ENCODE assay signal across 8 mouse cellular contexts in the genomic region with DNA sequence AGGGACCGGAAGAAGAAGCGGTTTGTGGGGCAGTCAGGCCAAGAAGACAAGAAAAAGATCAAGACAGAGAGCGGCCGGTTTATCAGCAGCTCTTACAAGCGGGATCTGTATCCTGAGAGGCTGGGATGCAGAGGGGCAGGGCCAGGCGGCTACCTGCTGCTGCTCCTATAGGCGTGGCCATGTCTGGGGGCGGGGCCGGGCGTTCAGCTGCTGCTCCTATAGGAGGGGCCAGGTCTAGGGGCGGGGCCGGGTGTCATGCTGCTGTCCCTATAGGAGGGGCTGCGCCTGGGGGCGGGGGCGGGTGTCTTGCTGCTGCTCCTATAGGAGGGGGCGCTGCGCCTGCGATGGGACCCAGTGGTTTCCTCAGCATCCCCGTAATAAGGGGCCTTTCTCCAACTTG. TPM values are rescaled to one million over a fixed set of nuclear protein-coding genes. Genes with fewer than 3 reads are reported as not detected.
A peak's percentile ranks its signal among the peaks of the same experiment; 100 is the strongest.
DNase-seq lines count a peak whose midpoint lies in the region; ATAC-seq and TF ChIP-seq lines count a peak whose summit lies in the region.

No protein-coding gene starts in this region.

- TF ChIP-seq CTCF in stomach, postnatal 0 days (IDR thresholded peaks at IDR 0.05; ENCODE audit: low read depth): no peak
- TF ChIP-seq CTCF in heart, adult 2 months (IDR thresholded peaks at IDR 0.05): no peak

- no peaks in the 10 kb centered on the region for H3K79me2 ChIP-seq in heart, adult 2 months (replicated peaks; ENCODE audit: control insufficient read depth, insufficient read depth, low read length)

- peak; percentile 45 for DNase-seq in adrenal gland, postnatal 10 days
- no peak for DNase-seq in adrenal gland, adult (ENCODE audit: inconsistent age in 2 of 2, low spot score in 1 of 2)
- DNase-seq in midbrain, embryonic 11.5 days (ENCODE audit: low spot score, missing footprints): no peak
- DNase-seq in stomach, postnatal 0 days (ENCODE audit: low spot score): peak; percentile 82
- no peak for DNase-seq in left cerebral cortex, adult 11 months (ENCODE audit: low spot score)
- no peak for DNase-seq in heart, adult 2 months

- ATAC-seq in midbrain, embryonic 11.5 days (ENCODE audit: low FRiP score): peak; percentile 54; the same call in 1 of the 2 replicates
- ATAC-seq in midbrain, embryonic 16.5 days: no peak
- ATAC-seq in limb, embryonic 15.5 days (ENCODE audit: insufficient number of reproducible peaks, low FRiP score, low TSS enrichment, low read depth): 0 out of 2 replicates have a peak, but pooled peaks have one; percentile 6
- peak; percentile 66 for ATAC-seq in stomach, postnatal 0 days (ENCODE audit: low FRiP score, low TSS enrichment)

- no peak for TF ChIP-seq POLR2A in heart, adult 2 months (IDR thresholded peaks at IDR 0.05; ENCODE audit: insufficient read depth, low read depth, low read length)

- no peak overlapping the region for H3K4me2 ChIP-seq in midbrain, embryonic 11.5 days
- no peak overlapping the region for H3K4me2 ChIP-seq in midbrain, embryonic 16.5 days (ENCODE audit: low read length)
- H3K4me2 ChIP-seq in limb, embryonic 15.5 days: no peak overlapping the region
- no peak overlapping the region for H3K4me2 ChIP-seq in stomach, postnatal 0 days (replicated peaks; ENCODE audit: low read depth)

- intact Hi-C loops in heart, adult 2 months (cut with DNase I): no loop called here

- no peak overlapping the region for H3K4me3 ChIP-seq in midbrain, embryonic 11.5 days (ENCODE audit: low read depth, low read length)
- no peak overlapping the region for H3K4me3 ChIP-seq in midbrain, embryonic 16.5 days (ENCODE audit: low read depth, low read length)
- H3K4me3 ChIP-seq in limb, embryonic 15.5 days: no peak overlapping the region
- no peak overlapping the region for H3K4me3 ChIP-seq in stomach, postnatal 0 days (ENCODE audit: low read depth, low read length)
- no peak overlapping the region for H3K4me3 ChIP-seq in heart, adult 2 months

- no peak overlapping the region for H3K27ac ChIP-seq in midbrain, embryonic 11.5 days (ENCODE audit: low read depth, low read length)
- no peak overlapping the region for H3K27ac ChIP-seq in midbrain, embryonic 16.5 days (ENCODE audit: low read length)
- no peak overlapping the region for H3K27ac ChIP-seq in limb, embryonic 15.5 days
- no peak overlapping the region for H3K27ac ChIP-seq in stomach, postnatal 0 days (replicated peaks)
- no peak overlapping the region for H3K27ac ChIP-seq in heart, adult 2 months

- no peak overlapping the region for H3K9ac ChIP-seq in midbrain, embryonic 11.5 days (ENCODE audit: low read length)
- H3K9ac ChIP-seq in midbrain, embryonic 16.5 days (ENCODE audit: low read depth, low read length): no peak overlapping the region
- H3K9ac ChIP-seq in limb, embryonic 15.5 days: no peak overlapping the region
- H3K9ac ChIP-seq in stomach, postnatal 0 days (ENCODE audit: low read length): no peak overlapping the region
- H3K9ac ChIP-seq in heart, adult 2 months (ENCODE audit: low read depth, low read length): no peak overlapping the region

- H3K4me1 ChIP-seq in midbrain, embryonic 11.5 days (ENCODE audit: control insufficient read depth, insufficient read depth, low read length): no peaks in the 10 kb centered on the region
- peaks cover 3% of the 10 kb centered on the region; the same call in 1 of the 2 replicates for H3K4me1 ChIP-seq in midbrain, embryonic 16.5 days (ENCODE audit: control insufficient read depth, insufficient read depth, low read length)
- H3K4me1 ChIP-seq in limb, embryonic 15.5 days: peaks cover 21% of the 10 kb centered on the region
- H3K4me1 ChIP-seq in stomach, postnatal 0 days (replicated peaks; ENCODE audit: control insufficient read depth, insufficient read depth): no peaks in the 10 kb centered on the region
- no peaks in the 10 kb centered on the region for H3K4me1 ChIP-seq in heart, adult 2 months (ENCODE audit: control insufficient read depth, insufficient read depth, low read length)

- WGBS in midbrain, embryonic 11.5 days: 29% methylated on average over 19 of the region's 19 CpGs
- WGBS in midbrain, embryonic 16.5 days: 32% methylated on average over 16 of the region's 19 CpGs
- WGBS in limb, embryonic 15.5 days: 30% methylated on average over 19 of the region's 19 CpGs
- WGBS in stomach, postnatal 0 days: 46% methylated on average over 19 of the region's 19 CpGs
- WGBS in heart, adult 2 months: 71% methylated on average over 19 of the region's 19 CpGs

- no peaks in the 10 kb centered on the region for H3K9me3 ChIP-seq in midbrain, embryonic 11.5 days (ENCODE audit: control insufficient read depth, low read length)
- H3K9me3 ChIP-seq in midbrain, embryonic 16.5 days (replicated peaks; ENCODE audit: control insufficient read depth, low read length, poor library complexity, severe bottlenecking): no peaks in the 10 kb centered on the region
- H3K9me3 ChIP-seq in limb, embryonic 15.5 days: no peaks in the 10 kb centered on the region
- H3K9me3 ChIP-seq in stomach, postnatal 0 days (ENCODE audit: control insufficient read depth, low read length): no peaks in the 10 kb centered on the region

- peaks cover 20% of the 10 kb centered on the region for H3K36me3 ChIP-seq in midbrain, embryonic 11.5 days (ENCODE audit: control insufficient read depth, insufficient read depth, low read length)
- H3K36me3 ChIP-seq in midbrain, embryonic 16.5 days (ENCODE audit: control insufficient read depth, insufficient read depth, low read length): peaks cover 26% of the 10 kb centered on the region
- H3K36me3 ChIP-seq in limb, embryonic 15.5 days: peaks cover 66% of the 10 kb centered on the region
- peaks cover 23% of the 10 kb centered on the region for H3K36me3 ChIP-seq in stomach, postnatal 0 days (ENCODE audit: control insufficient read depth, insufficient read depth, low read length)
- H3K36me3 ChIP-seq in heart, adult 2 months (ENCODE audit: control insufficient read depth, insufficient read depth, low read length): no peaks in the 10 kb centered on the region

- no peaks in the 10 kb centered on the region for H3K27me3 ChIP-seq in midbrain, embryonic 11.5 days (ENCODE audit: control insufficient read depth, insufficient read depth, low read length)
- no peaks in the 10 kb centered on the region for H3K27me3 ChIP-seq in midbrain, embryonic 16.5 days (ENCODE audit: control insufficient read depth, insufficient read depth, low read depth, low read length)
- peaks cover 16% of the 10 kb centered on the region; the same call in 1 of the 2 replicates for H3K27me3 ChIP-seq in limb, embryonic 15.5 days
- H3K27me3 ChIP-seq in stomach, postnatal 0 days (ENCODE audit: control insufficient read depth, insufficient read depth, low read length): no peaks in the 10 kb centered on the region
- H3K27me3 ChIP-seq in heart, adult 2 months (ENCODE audit: control insufficient read depth, insufficient read depth, low read length): no peaks in the 10 kb centered on the region

- no peak for TF ChIP-seq EP300 in stomach, postnatal 0 days (optimal IDR thresholded peaks at IDR 0.05)
- no peak for TF ChIP-seq EP300 in heart, adult 2 months (IDR thresholded peaks at IDR 0.05; ENCODE audit: insufficient read depth, low read depth, low read length)

RNA-seq across cellular contexts. Expression of a gene that starts 7.6 kb away (rescaled TPM):
- under 1 TPM in 1 of 2 experiments, not detected in 1; 0.42 TPM for total RNA-seq in adrenal gland, postnatal 10 days (2021)
- polyA plus RNA-seq in midbrain, embryonic 11.5 days (2014; fragmentation: Nextera tagmentation; extraction: Ambion mirVana): not detected in 2 replicates
- polyA plus RNA-seq in midbrain, embryonic 16.5 days (2015; fragmentation: Nextera tagmentation; extraction: Ambion mirVana): 0.47 and 1.2 TPM in 2 replicates
- polyA plus RNA-seq in limb, embryonic 15.5 days (2015; fragmentation: Nextera tagmentation; extraction: Ambion mirVana): not detected in 2 replicates
- polyA plus RNA-seq in stomach, postnatal 0 days (2015; fragmentation: Nextera tagmentation; extraction: Ambion mirVana): 0.10 TPM in 1 of 2 replicates, not detected in the other
- total RNA-seq in heart, adult 2 months (2021): not detected
- 0.16 TPM in 1 of 2 replicates, not detected in the other for polyA plus RNA-seq in heart, adult 2 months (2012; rRNA removed)

RNA-seq across cellular contexts. Expression of a gene that starts 13.9 kb away (rescaled TPM):
- total RNA-seq in adrenal gland, postnatal 10 days (2021): 10 to 100 TPM; 36.0 to 36.1 TPM
- polyA plus RNA-seq in midbrain, embryonic 11.5 days (2014; fragmentation: Nextera tagmentation; extraction: Ambion mirVana): 26.4 and 32.2 TPM in 2 replicates
- polyA plus RNA-seq in midbrain, embryonic 16.5 days (2015; fragmentation: Nextera tagmentation; extraction: Ambion mirVana): 38.7 and 39.9 TPM in 2 replicates
- 39.4 and 41.7 TPM in 2 replicates for polyA plus RNA-seq in limb, embryonic 15.5 days (2015; fragmentation: Nextera tagmentation; extraction: Ambion mirVana)
- 22.5 and 23.0 TPM in 2 replicates for polyA plus RNA-seq in stomach, postnatal 0 days (2015; fragmentation: Nextera tagmentation; extraction: Ambion mirVana)
- 10 to 100 TPM; 21.4 to 22.5 TPM for total RNA-seq in heart, adult 2 months (2021)
- 16.2 and 18.2 TPM in 2 replicates for polyA plus RNA-seq in heart, adult 2 months (2012; rRNA removed)

RNA-seq across cellular contexts. Expression of a gene that starts 14.0 kb away (rescaled TPM):
- 10 to 100 TPM; 12.9 to 17.4 TPM for total RNA-seq in adrenal gland, postnatal 10 days (2021)
- polyA plus RNA-seq in midbrain, embryonic 11.5 days (2014; fragmentation: Nextera tagmentation; extraction: Ambion mirVana): 7.9 and 8.9 TPM in 2 replicates
- 27.2 and 33.1 TPM in 2 replicates for polyA plus RNA-seq in midbrain, embryonic 16.5 days (2015; fragmentation: Nextera tagmentation; extraction: Ambion mirVana)
- polyA plus RNA-seq in limb, embryonic 15.5 days (2015; fragmentation: Nextera tagmentation; extraction: Ambion mirVana): 13.8 TPM in 2 replicates
- polyA plus RNA-seq in stomach, postnatal 0 days (2015; fragmentation: Nextera tagmentation; extraction: Ambion mirVana): 12.1 TPM in 2 replicates
- 10 to 100 TPM; 14.2 to 16.0 TPM for total RNA-seq in heart, adult 2 months (2021)
- polyA plus RNA-seq in heart, adult 2 months (2012; rRNA removed): 15.3 and 21.7 TPM in 2 replicates

RNA-seq across cellular contexts. Expression of a gene that starts 22.2 kb away (rescaled TPM):
- 1 to 10 TPM; 6.9 to 8.9 TPM for total RNA-seq in adrenal gland, postnatal 10 days (2021)
- 0.14 TPM in 1 of 2 replicates, not detected in the other for polyA plus RNA-seq in midbrain, embryonic 11.5 days (2014; fragmentation: Nextera tagmentation; extraction: Ambion mirVana)
- 2.4 and 4.9 TPM in 2 replicates for polyA plus RNA-seq in midbrain, embryonic 16.5 days (2015; fragmentation: Nextera tagmentation; extraction: Ambion mirVana)
- 0.43 and 0.49 TPM in 2 replicates for polyA plus RNA-seq in limb, embryonic 15.5 days (2015; fragmentation: Nextera tagmentation; extraction: Ambion mirVana)
- 0.08 and 0.44 TPM in 2 replicates for polyA plus RNA-seq in stomach, postnatal 0 days (2015; fragmentation: Nextera tagmentation; extraction: Ambion mirVana)
- not detected for total RNA-seq in heart, adult 2 months (2021)
- 0.06 and 0.33 TPM in 2 replicates for polyA plus RNA-seq in heart, adult 2 months (2012; rRNA removed)

RNA-seq across cellular contexts. Expression of a gene that starts 37.6 kb away (rescaled TPM):
- total RNA-seq in adrenal gland, postnatal 10 days (2021): under 1 TPM; 0.42 to 0.51 TPM
- 0.25 and 0.51 TPM in 2 replicates for polyA plus RNA-seq in midbrain, embryonic 11.5 days (2014; fragmentation: Nextera tagmentation; extraction: Ambion mirVana)
- polyA plus RNA-seq in midbrain, embryonic 16.5 days (2015; fragmentation: Nextera tagmentation; extraction: Ambion mirVana): 2.0 and 2.1 TPM in 2 replicates
- polyA plus RNA-seq in limb, embryonic 15.5 days (2015; fragmentation: Nextera tagmentation; extraction: Ambion mirVana): 0.38 TPM in 2 replicates
- polyA plus RNA-seq in stomach, postnatal 0 days (2015; fragmentation: Nextera tagmentation; extraction: Ambion mirVana): 0.25 and 0.36 TPM in 2 replicates
- not detected for total RNA-seq in heart, adult 2 months (2021)
- polyA plus RNA-seq in heart, adult 2 months (2012; rRNA removed): 0.14 and 0.20 TPM in 2 replicates

Comparison
In these comparisons a context has a peak if more than half of its experiments do, and no peak if none do; other contexts are left out.
1. DNase-seq: peak in adrenal gland, postnatal 10 days (single experiment) and stomach, postnatal 0 days (single experiment); none in adrenal gland, adult (0 of 2), midbrain, embryonic 11.5 days (single experiment), left cerebral cortex, adult 11 months (single experiment) and heart, adult 2 months (0 of 2).